Mouse (Mus musculus): ENCODE data around the gene Heca.

- TF ChIP-seq HCFC1 (IDR thresholded peaks at IDR 0.05; ENCODE audit: low read depth, low read length) = no peak
- no peak for TF ChIP-seq MYC (IDR thresholded peaks at IDR 0.05; ENCODE audit: low read depth, low read length)
- TF ChIP-seq ETS1 (conservative IDR thresholded peaks at IDR 0.05; ENCODE audit: low read depth, low read length) = no peak
- no peak for TF ChIP-seq CTCF (conservative IDR thresholded peaks at IDR 0.05 in 1 of 2, IDR thresholded peaks at IDR 0.05 in 1 of 2; ENCODE audit: low read depth in 2 of 2, low read length in 2 of 2)
Measured at GRCm38 (mm10) chr10:17880038-17880437, 67.8 kb downstream of the Heca start.
